Mouse (Mus musculus) ovary, postnatal 10 days (tissue): Measurements from ENCODE around the gene Rasgef1b.

Experiments used
- DNase-seq: peaks from one replicate; pipeline ENCODE4 v3.0.0; 2022; ENCODE audit warnings: low spot score

Gene Rasgef1b

DNA sequence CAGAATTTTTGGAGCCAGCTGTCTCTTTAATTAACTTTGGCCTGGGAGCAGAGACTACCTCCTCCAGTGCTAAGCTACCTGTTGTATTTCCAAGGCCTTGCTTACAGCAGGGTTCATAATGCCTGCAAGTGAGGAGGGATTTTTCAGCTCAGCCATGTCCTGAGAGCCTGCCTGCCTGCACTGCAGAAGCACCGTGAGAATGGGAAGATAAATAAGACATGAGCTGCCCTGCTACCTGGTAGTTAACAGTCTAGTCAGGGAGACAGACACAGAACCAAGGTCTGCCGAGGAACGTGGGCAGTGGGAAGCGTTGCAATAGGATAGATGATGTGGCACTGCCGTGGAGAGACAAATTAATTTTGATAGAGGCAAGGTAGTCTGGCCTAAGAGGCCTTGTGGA lies 277.4 kb downstream of the Rasgef1b start:
- no peak for DNase-seq

DNA sequence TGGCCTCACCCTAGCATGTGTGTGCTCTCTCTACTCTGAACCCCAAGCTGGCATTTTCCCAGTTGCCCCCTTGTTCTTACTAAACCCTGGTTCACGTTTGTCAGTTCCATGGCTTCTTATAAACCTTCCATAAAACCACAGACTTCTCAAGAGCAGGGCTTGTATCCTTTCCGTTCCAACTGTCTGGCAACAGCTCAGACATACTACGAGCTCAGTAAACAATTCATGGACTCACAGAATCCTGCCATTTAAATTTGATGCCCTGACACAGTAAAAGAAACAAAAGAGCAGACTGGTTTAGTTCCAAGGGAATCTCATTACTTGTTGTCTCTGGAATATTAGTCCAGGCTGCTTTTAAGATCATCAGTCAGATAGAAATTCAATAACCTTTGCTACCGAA lies 277.9 kb downstream of the Rasgef1b start:
- DNase-seq: no peak

DNA sequence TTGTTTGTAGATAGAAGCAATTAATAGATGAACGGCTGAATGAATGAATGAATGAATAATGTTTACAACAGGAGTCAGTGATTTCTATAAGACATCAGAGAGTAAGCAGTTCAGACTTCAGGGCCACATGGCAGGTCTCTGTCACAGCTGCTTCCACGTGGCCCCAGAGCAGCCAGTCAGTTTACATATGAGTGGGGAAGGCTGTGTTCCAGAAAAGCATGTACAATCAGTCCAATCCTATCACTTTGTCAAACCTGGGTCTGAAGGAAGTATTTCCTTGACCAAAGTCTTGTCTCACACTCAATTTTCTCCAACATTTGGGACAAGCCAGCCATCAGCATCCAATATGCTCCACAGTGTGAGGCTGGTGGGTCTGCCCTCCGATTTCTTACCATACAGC lies 278.4 kb downstream of the Rasgef1b start:
- DNase-seq: no peak

DNA sequence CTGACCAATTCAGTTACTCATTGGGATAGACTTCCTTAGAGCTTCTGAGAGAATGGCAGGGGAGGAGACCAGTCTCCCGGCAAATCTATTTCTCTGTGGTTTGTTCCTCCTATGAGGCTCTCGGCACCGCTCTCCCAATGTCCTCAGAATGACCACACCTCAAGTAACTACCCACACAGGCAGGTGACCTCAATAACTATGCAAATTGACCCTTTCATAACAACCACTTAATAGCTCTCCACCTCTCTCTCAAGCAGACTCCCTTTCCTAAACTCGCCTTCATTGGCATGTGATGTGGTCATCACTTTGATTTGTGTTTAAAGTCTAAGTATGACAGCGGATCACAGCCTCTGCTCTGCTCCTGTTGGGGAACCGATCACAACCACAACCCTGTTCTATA lies 281.4 kb downstream of the Rasgef1b start:
- no peak for DNase-seq

DNA sequence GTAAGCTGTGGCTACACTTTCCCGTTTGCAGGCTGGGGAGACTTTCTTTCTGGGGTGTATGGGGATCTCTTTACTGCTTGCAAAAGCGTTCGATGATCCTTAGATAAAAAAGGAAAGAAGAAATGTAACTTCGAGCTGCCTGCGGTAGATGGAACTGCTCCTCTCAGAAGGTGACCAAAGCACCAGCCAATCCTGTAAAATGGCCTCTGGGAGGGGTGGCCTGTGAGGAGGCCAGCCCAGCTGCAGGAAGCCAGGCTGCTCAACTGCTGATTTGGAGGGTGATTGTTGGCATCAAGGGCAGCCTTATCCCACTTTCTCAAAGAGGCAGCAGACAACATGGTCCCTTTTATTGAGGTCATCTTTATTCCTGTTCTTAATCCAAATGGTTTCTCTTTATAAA lies 283.6 kb downstream of the Rasgef1b start:
- DNase-seq: no peak

DNA sequence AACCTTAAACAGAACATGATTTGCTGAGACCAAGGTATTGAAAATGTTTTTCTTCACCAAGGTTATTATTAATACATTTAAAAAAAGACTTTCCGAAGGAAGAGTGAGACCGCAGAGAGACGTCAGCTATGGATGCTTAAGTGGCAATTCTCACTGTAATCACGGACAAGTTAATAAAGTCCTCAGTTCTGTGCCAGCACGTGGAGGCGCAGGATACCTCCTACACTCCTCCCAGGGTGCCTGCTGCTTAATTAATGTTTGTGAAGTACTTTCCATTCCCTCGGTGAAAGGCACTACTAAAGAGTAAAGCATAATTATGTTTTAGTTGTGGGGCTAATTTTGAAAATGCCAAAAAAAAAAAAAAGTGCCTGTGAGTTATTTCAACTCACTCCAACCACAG lies 284.1 kb downstream of the Rasgef1b start:
- DNase-seq: no peak

DNA sequence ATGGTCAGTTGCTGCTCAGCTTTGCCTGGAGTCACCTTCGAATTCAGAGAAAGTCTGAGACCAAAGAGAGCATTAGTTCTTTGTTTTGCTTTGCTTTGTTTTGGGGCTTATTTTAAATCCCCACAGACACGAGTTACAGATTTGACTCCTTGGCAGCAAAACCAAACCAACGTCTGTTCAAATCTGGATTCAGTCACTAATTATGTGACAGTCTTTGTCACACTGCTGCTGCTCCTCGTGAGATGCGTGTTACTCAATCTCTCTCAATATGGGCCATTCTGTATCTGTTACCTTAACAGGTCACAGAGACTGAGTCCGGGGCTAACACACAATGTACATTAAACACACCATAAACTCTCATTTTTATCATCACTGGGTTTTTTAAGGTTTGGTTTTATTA lies 288.8 kb downstream of the Rasgef1b start:
- no peak for DNase-seq

DNA sequence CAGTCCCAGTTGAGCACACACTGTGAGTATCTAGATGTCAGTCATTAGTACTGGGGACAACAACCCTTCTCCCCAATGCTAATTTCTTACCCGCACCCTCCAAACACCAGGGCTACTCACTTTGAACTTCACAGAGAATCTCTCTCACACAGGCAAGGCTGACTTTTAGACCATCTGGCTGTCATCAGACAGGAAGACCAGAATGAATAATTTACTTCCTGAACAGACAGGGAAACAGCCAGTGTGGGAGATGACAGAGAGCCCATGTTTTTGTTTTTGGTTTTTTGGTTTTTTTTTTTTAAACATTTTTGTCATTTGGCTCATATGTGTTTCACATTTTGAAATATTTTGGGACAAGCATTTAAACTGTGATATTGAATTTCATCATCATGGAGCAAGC lies 290.3 kb downstream of the Rasgef1b start:
- no peak for DNase-seq

DNA sequence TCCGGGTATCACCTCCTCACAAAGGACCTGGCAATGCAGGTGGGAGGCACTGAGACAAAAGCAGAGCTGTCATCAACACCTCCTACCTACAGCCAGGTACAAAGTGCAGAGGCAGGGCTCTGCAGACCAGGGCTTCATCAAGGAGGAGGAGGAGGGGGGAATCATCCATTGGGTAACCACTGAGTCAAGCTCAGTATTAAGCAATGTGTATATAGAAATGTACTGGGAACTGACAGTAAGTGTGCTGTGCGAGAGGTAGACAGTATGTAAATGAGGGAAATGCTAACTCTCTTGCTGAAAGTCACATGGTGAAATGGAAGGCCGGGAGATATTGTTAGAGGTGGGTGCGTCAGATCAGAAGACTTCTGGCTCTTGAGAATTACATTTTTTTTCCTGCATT lies 294.6 kb downstream of the Rasgef1b start:
- DNase-seq: no peak

DNA sequence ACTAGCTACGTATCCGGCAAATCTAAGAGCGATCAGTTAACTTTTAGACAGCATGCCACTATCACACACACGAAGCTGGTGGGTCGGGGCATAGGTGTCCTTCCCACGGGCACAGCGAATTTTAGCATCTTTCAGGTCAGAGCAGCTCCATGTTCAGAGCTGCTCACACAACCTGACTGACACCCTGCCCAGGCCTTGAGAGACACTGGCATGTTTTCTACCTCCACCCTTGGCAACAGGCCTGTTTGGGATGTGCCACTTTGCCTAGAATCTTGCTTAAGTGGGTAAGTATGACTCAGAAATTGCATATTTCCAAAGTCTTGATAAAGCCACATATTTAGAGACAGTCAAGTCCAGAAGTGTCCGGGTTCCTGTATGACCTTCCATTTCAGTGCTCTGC lies 296.4 kb downstream of the Rasgef1b start:
- no peak for DNase-seq

DNA sequence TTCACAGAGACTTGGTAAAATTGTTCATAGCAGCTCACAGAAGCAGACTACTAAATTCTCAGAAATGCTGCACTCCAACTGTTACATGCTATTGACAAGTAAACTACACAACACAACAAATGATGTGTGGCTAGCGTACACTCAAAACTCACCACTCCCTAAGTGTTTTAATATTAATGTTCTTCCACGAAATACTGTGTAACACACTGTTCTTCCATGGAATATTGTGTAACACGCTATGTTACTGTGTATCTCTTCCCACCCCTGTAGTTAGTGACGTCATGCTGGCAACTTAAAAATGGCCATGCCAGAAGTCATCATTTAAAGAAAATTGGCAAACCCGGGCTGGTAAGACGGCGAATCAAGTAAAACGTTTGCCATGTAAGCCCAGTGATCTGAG lies 299.6 kb downstream of the Rasgef1b start:
- no peak for DNase-seq

DNA sequence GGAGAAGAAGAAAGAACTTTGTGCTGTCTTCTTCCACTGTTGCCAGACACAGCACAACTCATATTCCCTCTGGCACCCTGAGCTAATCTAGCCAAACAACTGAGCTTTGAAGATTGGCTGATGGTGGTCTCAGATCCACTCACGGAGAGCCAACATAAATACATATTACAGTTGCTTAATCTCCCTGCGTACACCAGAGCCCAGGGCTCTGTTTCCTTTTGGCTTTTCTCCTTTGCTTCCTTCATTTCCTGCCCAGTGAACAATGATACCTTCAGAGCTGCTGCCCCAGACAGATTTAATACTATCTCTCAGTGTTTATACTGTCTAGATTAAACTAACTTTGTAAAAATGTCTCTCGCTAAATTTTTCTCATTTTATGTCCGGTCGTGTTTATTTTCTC lies 300.2 kb downstream of the Rasgef1b start:
- no peak for DNase-seq

DNA sequence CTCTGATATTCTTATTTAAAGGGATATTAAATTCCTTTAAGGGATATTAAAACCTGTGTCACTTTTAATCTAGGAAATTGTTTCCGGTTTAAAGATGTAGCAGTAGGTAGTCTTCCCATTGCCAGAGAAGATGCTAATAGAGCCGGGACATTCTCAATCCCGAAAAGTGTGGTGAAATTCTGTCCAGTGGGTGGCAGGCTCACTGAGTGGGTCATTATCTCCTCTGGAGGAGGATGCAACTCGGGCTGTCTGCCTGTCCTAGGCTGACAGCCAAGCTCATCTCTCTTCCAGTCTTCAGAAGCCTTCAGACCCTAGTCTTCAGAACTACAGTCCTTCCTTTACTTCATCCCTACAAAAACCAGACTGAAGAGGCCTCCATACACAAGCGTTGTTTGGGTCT lies 305.6 kb downstream of the Rasgef1b start:
- DNase-seq: no peak

DNA sequence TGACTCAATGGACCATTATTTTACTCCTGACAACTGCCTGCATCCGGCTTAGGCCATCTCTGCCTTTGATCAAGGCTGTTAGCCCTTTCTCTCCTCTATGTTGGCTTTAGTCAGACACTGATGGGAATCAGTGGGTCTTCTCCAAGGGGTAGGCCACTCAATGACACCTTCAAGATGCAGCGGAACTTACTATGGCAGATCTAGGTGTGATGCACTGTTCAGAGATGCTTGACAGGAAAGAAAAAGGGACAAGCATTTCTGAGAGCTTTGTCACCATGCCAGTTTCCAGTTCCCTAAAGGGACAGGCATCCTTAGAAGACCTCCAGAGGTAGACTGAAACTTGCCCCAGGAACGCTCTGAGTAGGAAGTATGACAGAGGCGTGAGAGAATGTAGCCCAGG lies 306.0 kb downstream of the Rasgef1b start:
- no peak for DNase-seq

DNA sequence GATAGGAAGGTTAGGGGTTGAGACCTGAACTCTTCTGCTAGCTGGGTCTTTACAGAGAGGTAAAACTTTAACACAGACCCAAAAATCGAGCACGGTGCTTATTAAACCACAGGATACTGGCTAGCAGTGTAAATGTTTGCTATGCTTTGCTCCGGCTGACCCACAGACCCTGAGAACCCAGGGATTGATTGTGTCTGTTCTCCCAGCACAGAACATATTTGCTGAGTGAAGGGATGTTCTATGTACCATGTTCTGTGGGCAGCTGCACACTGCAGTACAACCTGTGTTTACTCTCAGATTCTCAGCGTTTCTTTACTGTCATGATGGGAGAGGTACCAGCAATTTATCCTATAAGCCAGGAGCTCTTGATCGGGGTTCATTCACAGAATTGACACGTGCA lies 306.8 kb downstream of the Rasgef1b start:
- no peak for DNase-seq

DNA sequence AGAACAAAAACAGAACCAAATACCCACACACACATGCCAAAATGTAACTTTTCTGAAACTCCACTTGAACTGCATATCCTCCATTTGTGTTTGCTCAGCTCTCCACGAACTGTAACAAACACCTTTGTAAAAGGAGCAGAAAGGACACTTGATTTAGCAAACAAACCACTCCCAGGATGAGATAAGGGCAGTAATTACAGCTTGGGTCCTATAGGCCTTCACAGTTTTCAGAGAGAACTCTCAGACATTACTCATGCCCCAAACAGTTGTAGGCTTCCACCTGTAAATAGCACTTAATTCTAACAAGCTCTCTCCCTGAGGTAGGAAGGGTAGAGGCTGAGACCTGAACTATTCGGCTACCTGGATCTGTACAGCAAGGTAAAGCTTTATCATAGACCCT lies 309.0 kb downstream of the Rasgef1b start:
- no peak for DNase-seq

DNA sequence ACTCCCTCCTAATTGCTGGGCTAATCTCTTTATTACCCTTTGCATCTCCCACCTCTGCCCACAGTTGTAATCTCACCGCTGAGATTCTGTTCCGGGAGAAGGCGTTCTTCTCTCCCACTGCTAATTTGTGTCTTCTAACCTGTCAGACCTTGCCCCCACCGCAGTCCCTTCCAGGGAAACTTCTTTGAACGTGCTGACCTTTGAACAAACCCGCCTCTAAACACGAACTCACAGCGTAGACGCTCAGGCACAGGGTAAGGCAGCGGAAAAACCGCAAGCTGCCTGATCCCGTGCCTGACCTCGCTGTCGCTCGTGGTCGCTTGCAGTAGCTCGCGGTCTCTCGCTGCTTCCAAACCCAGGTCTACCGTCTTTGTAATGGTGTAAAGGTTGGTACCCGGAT lies 312.0 kb downstream of the Rasgef1b start:
- no peak for DNase-seq

DNA sequence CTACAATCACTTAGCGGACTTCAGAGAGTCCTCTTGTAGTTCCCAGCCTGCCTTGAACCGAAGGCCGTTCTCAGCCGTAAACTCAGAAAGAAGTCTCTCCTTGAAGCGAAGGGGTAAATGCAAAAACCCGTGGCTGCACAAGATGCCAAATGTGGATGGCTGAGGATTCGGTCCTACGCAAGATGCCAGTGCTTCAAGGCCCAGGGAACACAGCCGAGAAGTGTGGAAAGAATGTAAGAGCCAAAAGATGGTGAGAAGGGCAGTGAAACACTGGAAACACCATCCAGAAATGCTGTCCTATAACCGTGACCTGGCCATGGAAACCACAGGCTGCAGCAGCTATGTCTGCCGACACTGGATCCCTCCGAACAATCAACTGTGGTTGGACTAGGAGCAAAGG lies 313.2 kb downstream of the Rasgef1b start:
- no peak for DNase-seq

DNA sequence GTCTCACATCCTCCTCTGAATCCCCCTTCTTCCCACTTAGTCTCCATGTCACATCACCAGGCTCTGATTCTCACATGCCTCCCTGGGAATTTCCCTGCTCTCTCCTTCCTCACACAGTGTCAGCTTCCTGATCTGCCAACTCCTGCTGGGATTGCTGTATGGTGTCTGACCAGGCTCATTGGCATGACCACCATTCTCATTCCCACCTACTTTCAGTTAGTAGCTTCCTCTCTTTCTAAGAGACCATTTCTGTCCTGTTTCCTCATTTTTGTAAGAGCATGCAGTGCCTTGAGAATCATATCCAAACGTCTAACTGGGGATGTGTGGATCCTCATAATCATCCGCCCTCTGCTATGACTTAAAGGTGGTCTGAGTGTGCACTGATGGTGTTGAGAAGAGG lies 313.8 kb downstream of the Rasgef1b start:
- DNase-seq: no peak

DNA sequence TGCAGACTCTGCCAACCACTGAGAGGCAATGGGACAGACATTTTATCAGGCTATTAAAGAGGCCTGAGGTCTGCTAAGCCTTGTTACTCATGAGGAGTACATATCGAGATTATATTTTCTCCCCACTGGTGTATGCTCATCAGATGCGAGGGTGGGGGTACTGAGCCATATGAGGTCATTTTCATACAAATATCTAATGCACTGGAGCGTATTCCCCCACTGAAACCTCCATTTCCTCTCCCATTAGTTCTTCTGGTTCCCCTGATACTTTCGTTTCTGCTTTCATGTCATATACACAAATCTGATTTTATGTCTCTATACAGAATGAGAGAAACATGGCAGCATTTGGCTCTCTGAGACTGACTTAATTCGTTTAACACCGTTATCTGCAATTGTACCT lies 314.6 kb downstream of the Rasgef1b start:
- DNase-seq: no peak

DNA sequence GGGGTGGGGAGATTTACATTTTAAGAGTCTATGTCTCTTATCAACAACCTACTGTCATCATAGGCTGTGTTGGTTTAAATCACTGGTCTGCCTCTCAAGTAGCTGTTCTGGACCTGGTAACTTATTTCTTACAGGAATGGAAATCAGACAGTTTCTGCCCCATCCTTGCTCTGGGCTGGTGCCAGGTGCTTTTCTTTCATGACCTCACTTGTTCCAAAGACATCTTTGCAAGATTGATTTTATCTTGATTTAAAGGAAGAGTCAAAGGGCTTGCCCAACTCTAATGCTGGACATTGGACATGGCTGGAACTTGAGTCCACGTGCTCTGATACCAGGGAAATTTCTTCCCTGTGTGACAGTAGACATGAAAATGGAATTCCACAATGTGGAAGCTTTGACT lies 315.0 kb downstream of the Rasgef1b start:
- DNase-seq: no peak

DNA sequence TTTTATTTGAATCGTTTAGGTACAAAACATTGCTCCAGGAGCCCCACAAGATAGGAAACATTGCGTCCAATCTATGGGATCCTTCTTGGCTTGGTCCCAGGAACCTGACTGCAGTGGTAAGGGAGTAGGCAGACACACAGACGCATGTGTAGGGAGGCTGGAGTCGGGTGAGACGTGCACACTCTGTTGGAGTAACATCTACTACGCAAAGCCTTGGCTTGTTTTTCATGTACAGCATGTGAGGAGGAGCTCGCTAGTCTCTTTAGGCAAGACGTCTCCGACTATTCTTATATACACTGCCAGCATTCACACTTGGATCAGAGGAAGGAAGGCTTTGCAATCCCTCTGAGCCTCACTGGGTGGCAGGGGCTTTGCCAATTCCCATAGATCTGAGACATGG lies 315.5 kb downstream of the Rasgef1b start:
- no peak for DNase-seq

DNA sequence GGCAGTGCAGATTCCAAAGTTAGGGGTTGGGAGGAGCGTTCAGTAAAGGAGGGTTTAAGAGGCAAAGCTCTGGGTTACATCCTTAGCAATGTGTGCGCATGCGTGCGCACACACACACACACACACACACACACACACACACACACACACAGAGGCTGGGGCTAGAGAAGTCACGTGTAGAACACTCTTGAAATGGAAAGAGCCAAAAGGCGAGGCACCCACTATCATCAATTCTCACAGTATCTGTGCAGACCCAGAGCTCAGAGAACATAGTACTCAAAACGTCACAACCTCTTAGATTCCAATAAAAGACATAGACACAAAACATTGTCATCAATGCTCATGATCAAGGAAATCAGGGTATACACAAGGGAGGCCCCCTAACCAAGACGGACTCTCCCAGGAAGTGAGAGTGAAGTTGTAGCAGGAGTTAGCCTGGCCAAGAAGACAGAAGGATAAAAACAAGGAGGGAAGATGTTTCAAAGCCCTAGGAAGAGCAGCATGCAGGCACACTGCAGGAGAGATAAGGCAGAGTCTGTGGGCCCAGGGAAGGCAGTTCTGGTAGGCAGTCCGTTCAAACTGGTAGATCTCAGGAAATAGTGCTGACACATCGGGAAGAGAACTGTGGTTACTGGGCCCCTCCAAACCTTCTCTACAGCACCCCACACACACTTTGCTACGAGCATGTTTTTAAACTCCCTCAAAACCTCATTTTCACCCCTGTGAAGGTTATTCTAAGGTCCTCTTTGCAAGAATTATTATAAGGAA lies 324.3 kb downstream of the Rasgef1b start:
- DNase-seq: no peak

DNA sequence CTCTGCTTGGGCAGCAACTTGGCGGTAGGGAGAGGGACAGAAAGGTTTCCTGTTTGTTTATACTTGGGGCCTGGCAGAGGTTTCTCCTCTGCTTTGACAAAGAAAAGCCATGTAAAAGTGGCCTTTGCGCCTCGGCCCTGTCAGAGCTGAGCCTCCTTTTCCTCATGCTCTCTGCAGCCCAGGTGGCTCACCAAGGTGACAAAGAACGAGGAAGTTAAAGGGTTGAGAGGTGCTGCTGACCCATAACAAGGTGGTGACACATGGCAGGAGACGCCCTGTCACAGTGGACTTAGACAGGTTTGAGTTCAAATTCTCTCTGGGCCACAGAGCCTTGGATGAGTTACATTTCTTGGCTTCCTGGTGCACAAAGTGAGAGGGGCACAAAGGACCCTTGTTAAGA lies 325.5 kb downstream of the Rasgef1b start:
- no peak for DNase-seq

DNA sequence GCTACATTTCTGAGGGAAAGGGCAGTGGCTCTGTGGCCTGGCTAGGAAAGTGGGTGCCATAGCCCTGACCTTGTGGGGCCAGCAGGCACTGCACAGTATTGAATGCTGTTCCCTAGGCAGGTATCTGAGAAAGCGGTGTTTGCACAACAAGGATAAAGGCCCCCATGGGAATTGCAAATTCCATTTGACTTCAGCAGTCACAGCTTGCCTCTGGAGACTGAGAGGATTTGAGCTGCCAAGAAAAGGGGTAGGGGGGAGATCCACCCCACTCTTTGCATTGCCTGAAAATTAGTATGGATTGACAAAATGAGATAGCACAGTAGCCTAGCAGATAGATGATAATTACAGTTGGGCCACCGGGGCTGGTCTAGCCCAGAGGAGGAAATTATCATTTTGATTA lies 326.1 kb downstream of the Rasgef1b start:
- DNase-seq: no peak
